Mouse (Mus musculus): ENCODE measurements around the gene Gm5725. TPM values are rescaled to one million over a fixed set of nuclear protein-coding genes. Genes with fewer than 3 reads are reported as not detected.
"Not testable (repeated sequence)": the region's sequence is repeated elsewhere in the genome, so short reads cannot be mapped to it uniquely, and the experiment has no call there.

The Gm5725 gene
- polyA plus RNA-seq (2015; fragmentation: Nextera tagmentation; extraction: Ambion mirVana): not detected in 2 replicates

DNA sequence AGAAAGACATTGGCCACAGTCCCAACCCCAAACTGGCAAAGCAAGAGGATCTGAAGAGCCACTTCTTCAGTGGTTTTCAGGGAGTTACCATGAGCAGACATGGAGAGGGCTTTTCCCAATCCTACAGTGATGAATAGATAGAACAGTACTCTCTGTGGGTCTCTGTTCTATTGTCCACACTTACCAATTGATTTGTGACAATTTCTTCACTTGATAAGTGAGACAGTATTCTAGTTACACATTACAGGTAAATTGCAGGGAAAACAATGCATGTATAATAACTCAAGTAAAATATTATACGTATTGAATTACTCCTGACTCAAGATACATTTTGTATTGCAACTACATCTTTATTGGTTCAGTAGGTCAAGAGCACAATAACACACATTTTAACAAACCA, at the start of gene Gm5725:
Gm5725 (minus strand) TSS at position 101 of the 400 bp plus-strand sequence.
- not testable (repeated sequence) for H3K4me3 ChIP-seq; ATAC-seq (ENCODE audit: insufficient number of reproducible peaks, low FRiP score, low TSS enrichment, low read depth); H3K9me3 ChIP-seq; H3K27me3 ChIP-seq; H3K4me1 ChIP-seq; H3K27ac ChIP-seq; H3K4me2 ChIP-seq; H3K9ac ChIP-seq; H3K36me3 ChIP-seq
- WGBS: no CpG with 5 or more reads among the region's 1 CpGs

DNA sequence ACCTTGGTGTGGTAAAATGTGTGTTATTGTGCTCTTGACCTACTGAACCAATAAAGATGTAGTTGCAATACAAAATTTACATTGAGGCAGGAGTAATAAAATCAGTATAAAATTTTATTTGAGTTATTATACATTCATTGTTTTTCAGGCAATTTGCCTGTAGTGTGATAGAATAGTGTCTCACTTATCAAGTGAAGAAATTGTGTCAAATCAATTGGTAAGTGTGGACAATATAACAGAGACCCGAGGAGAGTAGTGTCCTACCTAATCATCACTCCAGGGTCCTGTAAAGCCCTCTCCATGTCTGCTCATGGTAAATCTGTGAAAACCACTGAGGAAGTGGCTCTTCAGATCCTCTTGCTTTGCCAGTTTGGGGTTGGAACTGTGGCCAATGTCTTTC, 12.0 kb downstream of the Gm5725 start, which contains the start of gene Vmn1r135:
Vmn1r135 (plus strand) TSS at position 301 of the 400 bp plus-strand sequence.
- H3K9me3 ChIP-seq; H3K4me1 ChIP-seq; H3K9ac ChIP-seq; H3K4me3 ChIP-seq; ATAC-seq (ENCODE audit: insufficient number of reproducible peaks, low FRiP score, low TSS enrichment, low read depth); H3K27me3 ChIP-seq; H3K36me3 ChIP-seq; H3K27ac ChIP-seq; H3K4me2 ChIP-seq: not testable (repeated sequence)
- WGBS: no CpG with 5 or more reads among the region's 1 CpGs

DNA sequence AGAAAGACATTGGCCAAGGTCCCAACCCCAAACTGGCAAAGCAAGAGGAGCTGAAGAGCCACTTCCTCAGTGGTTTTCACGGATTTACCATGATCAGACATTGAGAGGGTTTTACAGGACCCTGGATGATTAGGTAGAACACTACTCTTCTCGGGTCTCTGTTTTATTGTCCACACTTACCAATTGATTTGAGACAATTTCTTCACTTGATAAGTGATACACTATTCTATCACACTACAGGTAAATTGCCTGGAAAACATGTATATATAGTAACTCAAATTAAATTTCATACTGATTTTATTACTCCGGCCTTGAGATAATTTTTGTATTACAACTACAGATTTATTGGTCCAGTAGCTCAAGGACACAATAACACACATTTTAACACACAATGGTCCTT, 47.4 kb downstream of the Gm5725 start, which contains the start of gene Gm4177:
Gm4177 (minus strand) TSS at position 101 of the 400 bp plus-strand sequence.
- H3K9me3 ChIP-seq; H3K4me1 ChIP-seq; H3K27me3 ChIP-seq; H3K9ac ChIP-seq; H3K36me3 ChIP-seq; H3K27ac ChIP-seq; ATAC-seq (ENCODE audit: insufficient number of reproducible peaks, low FRiP score, low TSS enrichment, low read depth); H3K4me3 ChIP-seq; H3K4me2 ChIP-seq: not testable (repeated sequence)
- no CpG with 5 or more reads among the region's 3 CpGs for WGBS

Other genes starting within 250 kb of the Gm5725 start
- not detected in 2 replicates for gene Vmn1r132, start 230.2 kb downstream of the Gm5725 start, polyA plus RNA-seq (2015; fragmentation: Nextera tagmentation; extraction: Ambion mirVana)
- not detected in 2 replicates for gene Gm4175, start 82.8 kb downstream of the Gm5725 start, polyA plus RNA-seq (2015; fragmentation: Nextera tagmentation; extraction: Ambion mirVana)
- not detected in 2 replicates for gene Gm4177, start 47.5 kb downstream of the Gm5725 start, polyA plus RNA-seq (2015; fragmentation: Nextera tagmentation; extraction: Ambion mirVana)
- gene Vmn1r135, start 11.9 kb downstream of the Gm5725 start, polyA plus RNA-seq (2015; fragmentation: Nextera tagmentation; extraction: Ambion mirVana): not detected in 2 replicates
- not detected in 2 replicates for gene Gm5891, start 77.0 kb upstream of the Gm5725 start, polyA plus RNA-seq (2015; fragmentation: Nextera tagmentation; extraction: Ambion mirVana)
- gene Vmn1r137, start 150.3 kb upstream of the Gm5725 start, polyA plus RNA-seq (2015; fragmentation: Nextera tagmentation; extraction: Ambion mirVana): not detected in 2 replicates
- not detected in 2 replicates for gene Vmn1r138, start 184.6 kb upstream of the Gm5725 start, polyA plus RNA-seq (2015; fragmentation: Nextera tagmentation; extraction: Ambion mirVana)
- not detected in 2 replicates for gene Gm6176, start 212.0 kb upstream of the Gm5725 start, polyA plus RNA-seq (2015; fragmentation: Nextera tagmentation; extraction: Ambion mirVana)
- not detected in 2 replicates for gene Vmn1r139, start 224.8 kb upstream of the Gm5725 start, polyA plus RNA-seq (2015; fragmentation: Nextera tagmentation; extraction: Ambion mirVana)